Mouse (Mus musculus) MEL (cell line): Measurements from ENCODE around the gene Cdk13.

Source experiments
- CHD2 ChIP-seq: IDR thresholded peaks from 2 replicates; pipeline ENCODE4 v1.6.1; 2011; ENCODE audit warnings: low read length, improper control_type of control experiment
- EP300 ChIP-seq, 2 experiments: IDR thresholded peaks; 2 replicates each; pipeline ENCODE4 v1.6.1; 2011; ENCODE audit warnings: improper control_type of control experiment in 2 of 2, low read length in 2 of 2, low read depth in 1 of 2, mild to moderate bottlenecking in 1 of 2
- JUND ChIP-seq: IDR thresholded peaks from 2 replicates; pipeline ENCODE4 v1.6.1; 2011; ENCODE audit warnings: low read depth, mild to moderate bottlenecking, improper control_type of control experiment, low read length
- MAFK ChIP-seq: IDR thresholded peaks from 2 replicates; pipeline ENCODE4 v1.6.1; 2011; ENCODE audit warnings: low read depth, mild to moderate bottlenecking, low read length, improper control_type of control experiment, borderline replicate concordance
- POLR2A ChIP-seq, 2 experiments: IDR thresholded peaks; 2 replicates each; pipeline ENCODE4 v1.6.1; 2011 to 2012; ENCODE audit warnings: low read length in 2 of 2, mild to moderate bottlenecking in 2 of 2, control low read depth in 1 of 2, improper control_type of control experiment in 1 of 2, low read depth in 1 of 2, moderate library complexity in 1 of 2; ENCODE audit not compliant: control insufficient read depth in 1 of 2, insufficient read depth in 1 of 2, poor library complexity in 1 of 2
- USF1 ChIP-seq: IDR thresholded peaks from 2 replicates; pipeline ENCODE4 v1.6.1; 2014; ENCODE audit warnings: low read depth, mild to moderate bottlenecking, inconsistent platforms, low read length, improper control_type of control experiment, moderate library complexity
- ZC3H11A ChIP-seq: IDR thresholded peaks from 2 replicates; pipeline ENCODE4 v1.6.1; 2012; ENCODE audit warnings: low read depth, mild to moderate bottlenecking, inconsistent platforms, low read length, improper control_type of control experiment
- ZKSCAN1 ChIP-seq: IDR thresholded peaks from 2 replicates; pipeline ENCODE4 v1.6.1; 2012; ENCODE audit warnings: low read depth, mild to moderate bottlenecking, inconsistent platforms, low read length, improper control_type of control experiment, moderate library complexity

GRCm38 (mm10) chr13:17775364-17775763 is 29.5 kb downstream of the Cdk13 start:
- TF ChIP-seq JUND (no peak), EP300 (IDR thresholded peaks at IDR 0.05; ENCODE audit: low read depth in 1 of 2, low read length in 2 of 2) (no peak), MAFK (no peak), USF1 (no peak), POLR2A (IDR thresholded peaks at IDR 0.05; ENCODE audit: control insufficient read depth in 1 of 2, insufficient read depth in 1 of 2, low read depth in 1 of 2, low read length in 2 of 2, poor library complexity in 1 of 2) (no peak), ZKSCAN1 (no peak), CHD2 (no peak), ZC3H11A (no peak)
